Mouse (Mus musculus): ENCODE results near the gene Ccr7. TPM values are rescaled to one million over a fixed set of nuclear protein-coding genes. Genes with fewer than 3 reads are reported as not detected.

The Ccr7 gene
- total and polyA plus RNA-seq, 3 experiments, result 203 to 306 (median 241) TPM

GRCm38 (mm10) chr11:99123977-99124634 is 30.8 kb downstream of the Ccr7 start:
- H3K4me3 ChIP-seq (replicated peaks in 1 of 3; ENCODE audit: low read depth in 2 of 3, low read length in 2 of 3, poor library complexity in 1 of 3), result no peak overlapping the region
- H3K27me3 ChIP-seq (replicated peaks), result no peaks in the 10 kb centered on the region
- dilution Hi-C loops (cut with MboI; ENCODE audit: extremely low pct_ligation_motif_present, extremely low pct_unique_long_range_greater_than_20kb, low sequenced_read_pairs), result no loop called here
- peak; percentile 82 for DNase-seq (ENCODE audit: extremely low read depth)
- H3K4me2 ChIP-seq (ENCODE audit: insufficient read depth, low read depth, poor library complexity, severe bottlenecking), result no peak overlapping the region
- peaks cover 2 to 48% of the 10 kb centered on the region in 2 experiments; a peak in 3 of 4 replicates for H3K4me1 ChIP-seq (ENCODE audit: control insufficient read depth in 1 of 2, insufficient read depth in 2 of 2)
- no peaks in the 10 kb centered on the region for H3K36me3 ChIP-seq (replicated peaks in 1 of 2; ENCODE audit: control insufficient read depth in 1 of 2, insufficient read depth in 1 of 2, low read length in 1 of 2)
- in situ Hi-C loops (cut with MboI; ENCODE audit: low pct_ligation_motif_present, low pct_unique_long_range_greater_than_20kb, low sequenced_read_pairs), result no loop called here
- no peaks in the 10 kb centered on the region for H3K79me2 ChIP-seq (replicated peaks; ENCODE audit: control insufficient read depth, extremely low read depth, insufficient read depth, poor library complexity, severe bottlenecking)
- H3K9ac ChIP-seq (ENCODE audit: insufficient read depth, low read depth), result no peak overlapping the region
- H3K9me3 ChIP-seq (replicated peaks; ENCODE audit: low read length), result no peaks in the 10 kb centered on the region
- TF ChIP-seq BHLHE40 (IDR thresholded peaks at IDR 0.05; ENCODE audit: low read depth, low read length), result peak; percentile 90
- 0 out of 2 replicates have a peak, but pooled peaks have one; percentile 36 for TF ChIP-seq MAX (IDR thresholded peaks at IDR 0.05; ENCODE audit: low read length)
- TF ChIP-seq TCF12 (IDR thresholded peaks at IDR 0.05; ENCODE audit: low read depth, low read length), result no peak
- peak; percentile 78 for TF ChIP-seq RAD21 (IDR thresholded peaks at IDR 0.05; ENCODE audit: low read depth, low read length)
- TF ChIP-seq SMC3 (IDR thresholded peaks at IDR 0.05; ENCODE audit: low read depth, low read length), result peak; percentile 80
- TF ChIP-seq CTCF (conservative IDR thresholded peaks at IDR 0.05 in 1 of 2, IDR thresholded peaks at IDR 0.05 in 1 of 2; ENCODE audit: low read depth in 2 of 2, low read length in 2 of 2), result peak; percentile 35 to 85; a peak in 2 of 4 replicates
- no peak for TF ChIP-seq UBTF (IDR thresholded peaks at IDR 0.05; ENCODE audit: low read depth, low read length)
- TF ChIP-seq ZC3H11A (IDR thresholded peaks at IDR 0.05; ENCODE audit: low read depth, low read length), result no peak
- 0 out of 2 replicates have a peak, but pooled peaks have one; percentile 12 for TF ChIP-seq MYC (IDR thresholded peaks at IDR 0.05; ENCODE audit: low read depth, low read length)
- H3K27ac ChIP-seq (ENCODE audit: insufficient read depth, low read depth), result no peak overlapping the region

- Histone ChIP-seq H3K4me3 (replicated peaks in 1 of 3; ENCODE audit: low read depth in 2 of 3, low read length in 2 of 3, poor library complexity in 1 of 3) (no peak overlapping the region), H3K27ac (ENCODE audit: insufficient read depth, low read depth) (no peak overlapping the region), H3K4me2 (ENCODE audit: insufficient read depth, low read depth, poor library complexity, severe bottlenecking) (no peak overlapping the region), H3K4me1 (ENCODE audit: control insufficient read depth in 1 of 2, insufficient read depth in 2 of 2) (peaks cover 2 to 37% of the 10 kb centered on the region in 2 experiments; a peak in 3 of 4 replicates), H3K79me2 (replicated peaks; ENCODE audit: control insufficient read depth, extremely low read depth, insufficient read depth, poor library complexity, severe bottlenecking) (no peaks in the 10 kb centered on the region), H3K9me3 (replicated peaks; ENCODE audit: low read length) (peaks cover 6% of the 10 kb centered on the region), H3K27me3 (replicated peaks) (no peaks in the 10 kb centered on the region), H3K9ac (ENCODE audit: insufficient read depth, low read depth) (no peak overlapping the region), H3K36me3 (replicated peaks in 1 of 2; ENCODE audit: control insufficient read depth in 1 of 2, insufficient read depth in 1 of 2, low read length in 1 of 2) (no peaks in the 10 kb centered on the region)
- dilution Hi-C loops (cut with MboI; ENCODE audit: extremely low pct_ligation_motif_present, extremely low pct_unique_long_range_greater_than_20kb, low sequenced_read_pairs), result no loop called here
- in situ Hi-C loops (cut with MboI; ENCODE audit: low pct_ligation_motif_present, low pct_unique_long_range_greater_than_20kb, low sequenced_read_pairs), result no loop called here
- DNase-seq (ENCODE audit: extremely low read depth), result no peak
- TF ChIP-seq HCFC1 (IDR thresholded peaks at IDR 0.05; ENCODE audit: low read depth, low read length) (no peak), JUN (IDR thresholded peaks at IDR 0.05; ENCODE audit: insufficient read depth, low read depth, low read length) (no peak), MXI1 (IDR thresholded peaks at IDR 0.05; ENCODE audit: low read depth, low read length) (no peak), ZC3H11A (IDR thresholded peaks at IDR 0.05; ENCODE audit: low read depth, low read length) (no peak), JUND (conservative IDR thresholded peaks at IDR 0.05; ENCODE audit: low read depth, low read length) (no peak), GABPA (IDR thresholded peaks at IDR 0.05; ENCODE audit: insufficient replicate concordance, low read depth, low read length) (no peak), RCOR1 (conservative IDR thresholded peaks at IDR 0.05; ENCODE audit: low read depth, low read length) (no peak)
Measured at GRCm38 (mm10) chr11:99122703-99123102, 32.2 kb downstream of the Ccr7 start.
